Mouse (Mus musculus): ENCODE measurements around the gene Sh3bgrl3.

DNA sequence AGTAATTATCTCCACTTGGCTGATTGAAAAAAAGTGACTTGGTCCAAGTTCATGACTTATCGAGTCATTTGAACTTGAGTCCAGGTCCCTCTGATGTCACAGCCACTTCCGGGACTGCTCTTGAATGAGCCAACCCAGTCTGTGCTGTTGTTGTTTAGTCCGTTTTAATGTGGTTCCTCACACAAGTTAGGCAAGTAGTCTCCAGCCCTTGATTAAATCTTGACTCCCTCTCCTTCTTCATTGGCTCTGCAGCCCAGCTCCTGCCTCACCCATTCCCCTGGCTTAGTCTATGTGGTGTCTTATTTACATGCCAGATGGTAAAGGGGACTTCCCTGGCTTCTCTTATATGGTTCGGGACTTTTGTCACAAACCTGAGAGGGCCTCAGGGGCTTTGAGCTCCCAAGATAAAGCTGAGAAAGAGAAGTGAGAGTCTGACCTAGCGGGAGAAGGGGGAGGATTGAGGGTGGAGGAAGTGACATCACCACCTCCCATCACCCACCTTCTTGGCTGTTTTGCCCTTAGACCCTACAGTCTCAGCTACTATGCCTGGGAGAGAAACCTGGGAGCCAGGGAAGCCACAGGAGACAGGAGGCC lies 31.5 kb downstream of the Sh3bgrl3 start:
- TF ChIP-seq POLR2A (IDR thresholded peaks at IDR 0.05; ENCODE audit: control insufficient read depth, low read depth, low read length) (no peak), CTCF (IDR thresholded peaks at IDR 0.05; ENCODE audit: control insufficient read depth, insufficient read depth, insufficient replicate concordance, low read depth, low read length) (no peak)

Data from testis, adult 2 months (tissue).